Mouse (Mus musculus) ES-Bruce4 (cell line): ENCODE measurements at regions not wholly inside any gene's neighbourhood (a gene's known extent, or its start where the extent isn't known, plus 50 kb on each side); places are given as distances from the start of the nearest gene placed in this dataset.
A peak's percentile ranks its signal among the peaks of the same experiment; 100 is the strongest.

ENCODE experiments used
- H3K27ac ChIP-seq: 2 replicates; pipeline ENCODE4 v1.5.1; 2012; ENCODE audit warnings: low read length, inconsistent platforms; ENCODE audit not compliant: insufficient read depth
- H3K27me3 ChIP-seq: 2 replicates; pipeline ENCODE4 v1.6.1; 2012; ENCODE audit warnings: mild to moderate bottlenecking, low read length, inconsistent platforms; ENCODE audit not compliant: control insufficient read depth, poor library complexity, insufficient read depth, severe bottlenecking
- H3K36me3 ChIP-seq: 2 replicates; pipeline ENCODE4 v1.6.1; 2012; ENCODE audit warnings: inconsistent platforms, mild to moderate bottlenecking, low read length, moderate library complexity; ENCODE audit not compliant: control insufficient read depth, poor library complexity, insufficient read depth, severe bottlenecking
- H3K4me1 ChIP-seq: one replicate; pipeline ENCODE4 v1.8.1; 2011; ENCODE audit warnings: low read length; ENCODE audit not compliant: control insufficient read depth, insufficient read depth
- H3K4me3 ChIP-seq: 2 replicates; pipeline ENCODE4 v1.5.1; 2011; ENCODE audit warnings: low read depth, mild to moderate bottlenecking, low read length
- H3K9ac ChIP-seq: 2 replicates; pipeline ENCODE4 v1.6.1; 2012; ENCODE audit warnings: low read depth, mild to moderate bottlenecking, inconsistent platforms; ENCODE audit not compliant: poor library complexity, severe bottlenecking
- H3K9me3 ChIP-seq: replicated peaks from 2 replicates; pipeline ENCODE4 v1.6.1; 2012; ENCODE audit warnings: mild to moderate bottlenecking, low read length, inconsistent platforms; ENCODE audit not compliant: control insufficient read depth, poor library complexity, insufficient read depth, severe bottlenecking
- CTCF ChIP-seq: IDR thresholded peaks from one replicate; pipeline ENCODE4 v1.8.1; 2011; ENCODE audit warnings: low read depth, low read length
- EP300 ChIP-seq: IDR thresholded peaks from 2 replicates; pipeline ENCODE4 v1.6.1; 2011; ENCODE audit warnings: low read depth, low read length; ENCODE audit not compliant: insufficient read depth
- POLR2A ChIP-seq: IDR thresholded peaks from one replicate; pipeline ENCODE4 v1.8.1; 2011; ENCODE audit warnings: low read length; ENCODE audit not compliant: insufficient read depth

- no peak overlapping the region for H3K9ac ChIP-seq
- no peaks in the 10 kb centered on the region for H3K4me1 ChIP-seq
- no peak overlapping the region for H3K4me3 ChIP-seq
- no peaks in the 10 kb centered on the region for H3K36me3 ChIP-seq
- no peak overlapping the region for H3K27ac ChIP-seq
- H3K9me3 ChIP-seq: no peaks in the 10 kb centered on the region
- TF ChIP-seq POLR2A (no peak), CTCF (no peak), EP300 (no peak)
- no peaks in the 10 kb centered on the region for H3K27me3 ChIP-seq
Measured at GRCm38 (mm10) chr1:193682917-193683316, 312.8 kb upstream of the Camk1g start.

- TF ChIP-seq CTCF: no peak
- TF ChIP-seq EP300: no peak
- no peak for TF ChIP-seq POLR2A
- H3K27ac ChIP-seq: no peak overlapping the region
- no peak overlapping the region for H3K4me3 ChIP-seq
- H3K9ac ChIP-seq: no peak overlapping the region
- no peaks in the 10 kb centered on the region for H3K4me1 ChIP-seq
- H3K9me3 ChIP-seq: no peaks in the 10 kb centered on the region
- H3K36me3 ChIP-seq: no peaks in the 10 kb centered on the region
- H3K27me3 ChIP-seq: no peaks in the 10 kb centered on the region
Measured at GRCm38 (mm10) chr1:193678448-193678847, 308.4 kb upstream of the Camk1g start.

GRCm38 (mm10) chr1:193673236-193673830, 303.2 kb upstream of the Camk1g start:
- no peak overlapping the region for H3K9ac ChIP-seq
- H3K36me3 ChIP-seq: no peaks in the 10 kb centered on the region
- no peaks in the 10 kb centered on the region for H3K4me1 ChIP-seq
- no peaks in the 10 kb centered on the region for H3K9me3 ChIP-seq
- TF ChIP-seq POLR2A: no peak
- peak; percentile 28 for TF ChIP-seq CTCF
- no peak overlapping the region for H3K27ac ChIP-seq
- no peaks in the 10 kb centered on the region for H3K27me3 ChIP-seq
- H3K4me3 ChIP-seq: no peak overlapping the region

- Histone ChIP-seq H3K9me3 (no peaks in the 10 kb centered on the region), H3K4me3 (no peak overlapping the region), H3K9ac (no peak overlapping the region), H3K27ac (no peak overlapping the region), H3K27me3 (no peaks in the 10 kb centered on the region), H3K4me1 (no peaks in the 10 kb centered on the region), H3K36me3 (no peaks in the 10 kb centered on the region)
- TF ChIP-seq CTCF: no peak
- TF ChIP-seq POLR2A: no peak
- TF ChIP-seq EP300: no peak
Measured at GRCm38 (mm10) chr1:193672681-193673080, 302.6 kb upstream of the Camk1g start.

GRCm38 (mm10) chr1:193671816-193672254, 301.7 kb upstream of the Camk1g start:
- no peaks in the 10 kb centered on the region for H3K27me3 ChIP-seq
- H3K36me3 ChIP-seq: no peaks in the 10 kb centered on the region
- no peak for TF ChIP-seq CTCF
- no peak for TF ChIP-seq EP300
- no peak for TF ChIP-seq POLR2A
- H3K27ac ChIP-seq: no peak overlapping the region
- H3K9me3 ChIP-seq: no peaks in the 10 kb centered on the region
- no peaks in the 10 kb centered on the region for H3K4me1 ChIP-seq
- H3K4me3 ChIP-seq: no peak overlapping the region
- H3K9ac ChIP-seq: no peak overlapping the region

- no peak for TF ChIP-seq POLR2A
- no peak for TF ChIP-seq EP300
- no peak for TF ChIP-seq CTCF
- no peaks in the 10 kb centered on the region for H3K9me3 ChIP-seq
- no peaks in the 10 kb centered on the region for H3K4me1 ChIP-seq
- H3K27ac ChIP-seq: no peak overlapping the region
- H3K9ac ChIP-seq: no peak overlapping the region
- H3K4me3 ChIP-seq: no peak overlapping the region
- H3K27me3 ChIP-seq: no peaks in the 10 kb centered on the region
- H3K36me3 ChIP-seq: no peaks in the 10 kb centered on the region
Measured at GRCm38 (mm10) chr1:193671046-193671445, 300.9 kb upstream of the Camk1g start.
